Mouse (Mus musculus): ENCODE data around the gene Vps37b. TPM values are rescaled to one million over a fixed set of nuclear protein-coding genes. Genes with fewer than 3 reads are reported as not detected.

Vps37b gene
- polyA plus RNA-seq, 1 experiment from 2014 or later = 31.3 TPM

GRCm38 (mm10) chr5:124041097-124041496, 9.0 kb upstream of the Vps37b start:
- no peaks in the 10 kb centered on the region for H3K36me3 ChIP-seq (replicated peaks; ENCODE audit: control insufficient read depth, insufficient read depth, low read depth, low read length)
- ATAC-seq (replicated peaks; ENCODE audit: insufficient number of reproducible peaks, low FRiP score, low TSS enrichment, low read depth) (no peak), DNase-seq (ENCODE audit: low spot score) (no peak)
- no peak overlapping the region for H3K27ac ChIP-seq (replicated peaks; ENCODE audit: low read depth, low read length)
- no peaks in the 10 kb centered on the region for H3K27me3 ChIP-seq (ENCODE audit: control insufficient read depth, insufficient read depth, low read length)
- H3K4me1 ChIP-seq (ENCODE audit: control insufficient read depth, insufficient read depth, low read length) = no peaks in the 10 kb centered on the region
- H3K4me2 ChIP-seq (ENCODE audit: low read depth, low read length) = no peak overlapping the region
- H3K9ac ChIP-seq (replicated peaks; ENCODE audit: low read length) = no peak overlapping the region
- 81% methylated on average over 9 of the region's 9 CpGs for WGBS
- H3K4me3 ChIP-seq (ENCODE audit: low read depth, low read length) = no peak overlapping the region
- no peaks in the 10 kb centered on the region for H3K9me3 ChIP-seq (replicated peaks; ENCODE audit: control insufficient read depth, low read length)

GRCm38 (mm10) chr5:124039602-124040001, 7.5 kb upstream of the Vps37b start:
- no peak overlapping the region for H3K4me3 ChIP-seq (ENCODE audit: low read depth, low read length)
- DNase-seq (ENCODE audit: low spot score) (no peak), ATAC-seq (replicated peaks; ENCODE audit: insufficient number of reproducible peaks, low FRiP score, low TSS enrichment, low read depth) (no peak)
- H3K9me3 ChIP-seq (replicated peaks; ENCODE audit: control insufficient read depth, low read length) = no peaks in the 10 kb centered on the region
- H3K4me1 ChIP-seq (ENCODE audit: control insufficient read depth, insufficient read depth, low read length) = no peaks in the 10 kb centered on the region
- H3K4me2 ChIP-seq (ENCODE audit: low read depth, low read length) = no peak overlapping the region
- H3K27ac ChIP-seq (replicated peaks; ENCODE audit: low read depth, low read length) = no peak overlapping the region
- no peaks in the 10 kb centered on the region for H3K36me3 ChIP-seq (replicated peaks; ENCODE audit: control insufficient read depth, insufficient read depth, low read depth, low read length)
- WGBS = 93% methylated on average over 6 of the region's 6 CpGs
- H3K27me3 ChIP-seq (ENCODE audit: control insufficient read depth, insufficient read depth, low read length) = no peaks in the 10 kb centered on the region
- H3K9ac ChIP-seq (replicated peaks; ENCODE audit: low read length) = no peak overlapping the region

- DNase-seq (ENCODE audit: low spot score) = peak; percentile 47
- ATAC-seq (replicated peaks; ENCODE audit: insufficient number of reproducible peaks, low FRiP score, low TSS enrichment, low read depth) = no peak
- Histone ChIP-seq H3K9ac (replicated peaks; ENCODE audit: low read length) (no peak overlapping the region), H3K27ac (replicated peaks; ENCODE audit: low read depth, low read length) (no peak overlapping the region), H3K36me3 (replicated peaks; ENCODE audit: control insufficient read depth, insufficient read depth, low read depth, low read length) (no peaks in the 10 kb centered on the region; the same call in 1 of the 2 replicates), H3K4me2 (ENCODE audit: low read depth, low read length) (no peak overlapping the region), H3K4me1 (ENCODE audit: control insufficient read depth, insufficient read depth, low read length) (no peaks in the 10 kb centered on the region), H3K27me3 (ENCODE audit: control insufficient read depth, insufficient read depth, low read length) (no peaks in the 10 kb centered on the region), H3K9me3 (replicated peaks; ENCODE audit: control insufficient read depth, low read length) (no peaks in the 10 kb centered on the region), H3K4me3 (ENCODE audit: low read depth, low read length) (no peak overlapping the region)
- 52% methylated on average over 5 of the region's 5 CpGs for WGBS
Measured at GRCm38 (mm10) chr5:124036836-124037235, 4.8 kb upstream of the Vps37b start.

- Histone ChIP-seq H3K36me3 (replicated peaks; ENCODE audit: control insufficient read depth, insufficient read depth, low read depth, low read length) (no peaks in the 10 kb centered on the region; the same call in 1 of the 2 replicates), H3K27ac (replicated peaks; ENCODE audit: low read depth, low read length) (no peak overlapping the region), H3K9me3 (replicated peaks; ENCODE audit: control insufficient read depth, low read length) (no peaks in the 10 kb centered on the region), H3K9ac (replicated peaks; ENCODE audit: low read length) (no peak overlapping the region), H3K4me3 (ENCODE audit: low read depth, low read length) (no peak overlapping the region), H3K4me2 (ENCODE audit: low read depth, low read length) (no peak overlapping the region), H3K27me3 (ENCODE audit: control insufficient read depth, insufficient read depth, low read length) (no peaks in the 10 kb centered on the region), H3K4me1 (ENCODE audit: control insufficient read depth, insufficient read depth, low read length) (no peaks in the 10 kb centered on the region; the same call in 1 of the 2 replicates)
- 31% methylated on average over 6 of the region's 6 CpGs for WGBS
- ATAC-seq (replicated peaks; ENCODE audit: insufficient number of reproducible peaks, low FRiP score, low TSS enrichment, low read depth) (no peak), DNase-seq (ENCODE audit: low spot score) (no peak)
Measured at GRCm38 (mm10) chr5:124036341-124036740, 4.3 kb upstream of the Vps37b start.

- ATAC-seq (replicated peaks; ENCODE audit: insufficient number of reproducible peaks, low FRiP score, low TSS enrichment, low read depth) (no peak), DNase-seq (ENCODE audit: low spot score) (no peak)
- no peaks in the 10 kb centered on the region for H3K27me3 ChIP-seq (ENCODE audit: control insufficient read depth, insufficient read depth, low read length)
- no peak overlapping the region for H3K27ac ChIP-seq (replicated peaks; ENCODE audit: low read depth, low read length)
- no peak overlapping the region for H3K4me2 ChIP-seq (ENCODE audit: low read depth, low read length)
- no peaks in the 10 kb centered on the region for H3K9me3 ChIP-seq (replicated peaks; ENCODE audit: control insufficient read depth, low read length)
- 76% methylated on average over 8 of the region's 8 CpGs for WGBS
- no peak overlapping the region for H3K4me3 ChIP-seq (ENCODE audit: low read depth, low read length)
- no peak overlapping the region for H3K9ac ChIP-seq (replicated peaks; ENCODE audit: low read length)
- no peaks in the 10 kb centered on the region; the same call in 1 of the 2 replicates for H3K36me3 ChIP-seq (replicated peaks; ENCODE audit: control insufficient read depth, insufficient read depth, low read depth, low read length)
- no peaks in the 10 kb centered on the region; the same call in 1 of the 2 replicates for H3K4me1 ChIP-seq (ENCODE audit: control insufficient read depth, insufficient read depth, low read length)
Measured at GRCm38 (mm10) chr5:124035806-124036205, 3.7 kb upstream of the Vps37b start.

GRCm38 (mm10) chr5:124035406-124035805, 3.3 kb upstream of the Vps37b start:
- H3K27ac ChIP-seq (replicated peaks; ENCODE audit: low read depth, low read length) = no peak overlapping the region
- H3K4me2 ChIP-seq (ENCODE audit: low read depth, low read length) = no peak overlapping the region
- H3K9me3 ChIP-seq (replicated peaks; ENCODE audit: control insufficient read depth, low read length) = no peaks in the 10 kb centered on the region
- H3K4me3 ChIP-seq (ENCODE audit: low read depth, low read length) = no peak overlapping the region
- no peaks in the 10 kb centered on the region; the same call in 1 of the 2 replicates for H3K36me3 ChIP-seq (replicated peaks; ENCODE audit: control insufficient read depth, insufficient read depth, low read depth, low read length)
- DNase-seq (ENCODE audit: low spot score) (no peak), ATAC-seq (replicated peaks; ENCODE audit: insufficient number of reproducible peaks, low FRiP score, low TSS enrichment, low read depth) (no peak)
- no peak overlapping the region for H3K9ac ChIP-seq (replicated peaks; ENCODE audit: low read length)
- WGBS = 91% methylated on average over 9 of the region's 9 CpGs
- H3K4me1 ChIP-seq (ENCODE audit: control insufficient read depth, insufficient read depth, low read length) = no peaks in the 10 kb centered on the region; the same call in 1 of the 2 replicates
- H3K27me3 ChIP-seq (ENCODE audit: control insufficient read depth, insufficient read depth, low read length) = no peaks in the 10 kb centered on the region

- H3K9ac ChIP-seq (replicated peaks; ENCODE audit: low read length) = no peak overlapping the region
- H3K4me3 ChIP-seq (ENCODE audit: low read depth, low read length) = no peak overlapping the region
- ATAC-seq (replicated peaks; ENCODE audit: insufficient number of reproducible peaks, low FRiP score, low TSS enrichment, low read depth) = no peak
- no peaks in the 10 kb centered on the region for H3K9me3 ChIP-seq (replicated peaks; ENCODE audit: control insufficient read depth, low read length)
- H3K27me3 ChIP-seq (ENCODE audit: control insufficient read depth, insufficient read depth, low read length) = no peaks in the 10 kb centered on the region
- DNase-seq (ENCODE audit: low spot score) = no peak
- WGBS = 75% methylated on average over 11 of the region's 11 CpGs
- no peak overlapping the region for H3K27ac ChIP-seq (replicated peaks; ENCODE audit: low read depth, low read length)
- H3K36me3 ChIP-seq (replicated peaks; ENCODE audit: control insufficient read depth, insufficient read depth, low read depth, low read length) = no peaks in the 10 kb centered on the region; the same call in 1 of the 2 replicates
- no peak overlapping the region for H3K4me2 ChIP-seq (ENCODE audit: low read depth, low read length)
- no peaks in the 10 kb centered on the region; the same call in 1 of the 2 replicates for H3K4me1 ChIP-seq (ENCODE audit: control insufficient read depth, insufficient read depth, low read length)
Measured at GRCm38 (mm10) chr5:124034471-124034870, 2.4 kb upstream of the Vps37b start.

- Histone ChIP-seq H3K4me1 (ENCODE audit: control insufficient read depth, insufficient read depth, low read length) (no peaks in the 10 kb centered on the region; the same call in 1 of the 2 replicates), H3K27ac (replicated peaks; ENCODE audit: low read depth, low read length) (peak overlapping the region; percentile 65)
- under 1% methylated on average over 26 of the region's 26 CpGs for WGBS
Measured at GRCm38 (mm10) chr5:124031068-124031955, 758 bp downstream of the Vps37b start.

More at GRCm38 (mm10) chr5:124031068-124031955, 758 bp downstream of the Vps37b start:
- Histone ChIP-seq H3K9ac (replicated peaks; ENCODE audit: low read length) (peak overlapping the region; percentile 96), H3K9me3 (replicated peaks; ENCODE audit: control insufficient read depth, low read length) (no peaks in the 10 kb centered on the region), H3K4me3 (ENCODE audit: low read depth, low read length) (peak overlapping the region; percentile 84), H3K4me2 (ENCODE audit: low read depth, low read length) (peak overlapping the region; percentile 88), H3K27me3 (ENCODE audit: control insufficient read depth, insufficient read depth, low read length) (no peaks in the 10 kb centered on the region), H3K36me3 (replicated peaks; ENCODE audit: control insufficient read depth, insufficient read depth, low read depth, low read length) (no peaks in the 10 kb centered on the region; the same call in 1 of the 2 replicates)
- DNase-seq (ENCODE audit: low spot score) (peak; percentile 43), ATAC-seq (replicated peaks; ENCODE audit: insufficient number of reproducible peaks, low FRiP score, low TSS enrichment, low read depth) (no peak)
